Mouse (Mus musculus): ENCODE measurements around the gene Fitm1. TPM values are rescaled to one million over a fixed set of nuclear protein-coding genes. Genes with fewer than 3 reads are reported as not detected.

Fitm1 gene
- total and polyA plus RNA-seq, 2 experiments from 2014 or later, result 0.25 TPM; not detected in 1

- Histone ChIP-seq H3K4me3 (ENCODE audit: low read length) (no peak overlapping the region), H3K36me3 (ENCODE audit: insufficient read depth, low read length) (no peaks in the 10 kb centered on the region), H3K9ac (replicated peaks; ENCODE audit: low read length) (no peak overlapping the region), H3K4me2 (ENCODE audit: low read depth, low read length) (no peak overlapping the region), H3K9me3 (ENCODE audit: low read length) (no peaks in the 10 kb centered on the region), H3K27me3 (ENCODE audit: insufficient read depth, low read length) (no peaks in the 10 kb centered on the region), H3K4me1 (ENCODE audit: insufficient read depth, low read length) (peaks cover 11% of the 10 kb centered on the region), H3K27ac (no peak overlapping the region)
- no peak for ATAC-seq
- WGBS, result 31% methylated on average over 5 of the region's 5 CpGs
- DNase-seq (ENCODE audit: low spot score), result peak; percentile 83
- peak; percentile 87 for TF ChIP-seq CTCF (IDR thresholded peaks at IDR 0.05; ENCODE audit: low read depth)
Measured at GRCm38 (mm10) chr14:55557003-55557402, 18.4 kb upstream of the Fitm1 start.

GRCm38 (mm10) chr14:55557587-55557986 lies 17.8 kb upstream of the Fitm1 start:
- no peak for DNase-seq (ENCODE audit: low spot score)
- no peaks in the 10 kb centered on the region for H3K27me3 ChIP-seq (ENCODE audit: insufficient read depth, low read length)
- ATAC-seq, result no peak
- no peaks in the 10 kb centered on the region for H3K36me3 ChIP-seq (ENCODE audit: insufficient read depth, low read length)
- no peak for TF ChIP-seq CTCF (IDR thresholded peaks at IDR 0.05; ENCODE audit: low read depth)
- H3K4me3 ChIP-seq (ENCODE audit: low read length), result no peak overlapping the region
- H3K9me3 ChIP-seq (ENCODE audit: low read length), result no peaks in the 10 kb centered on the region
- H3K4me2 ChIP-seq (ENCODE audit: low read depth, low read length), result no peak overlapping the region
- no peak overlapping the region for H3K9ac ChIP-seq (replicated peaks; ENCODE audit: low read length)
- WGBS, result 91% methylated on average over 3 of the region's 3 CpGs
- peaks cover 15% of the 10 kb centered on the region for H3K4me1 ChIP-seq (ENCODE audit: insufficient read depth, low read length)
- no peak overlapping the region for H3K27ac ChIP-seq

GRCm38 (mm10) chr14:55558740-55559448 lies 16.5 kb upstream of the Fitm1 start:
- Histone ChIP-seq H3K27ac (peak overlapping the region; percentile 99), H3K9ac (replicated peaks; ENCODE audit: low read length) (peak overlapping the region; percentile 67), H3K27me3 (ENCODE audit: insufficient read depth, low read length) (no peaks in the 10 kb centered on the region), H3K4me3 (ENCODE audit: low read length) (peak overlapping the region; percentile 60), H3K4me2 (ENCODE audit: low read depth, low read length) (peak overlapping the region; percentile 97), H3K4me1 (ENCODE audit: insufficient read depth, low read length) (peaks cover 15% of the 10 kb centered on the region), H3K36me3 (ENCODE audit: insufficient read depth, low read length) (peaks cover 3% of the 10 kb centered on the region), H3K9me3 (ENCODE audit: low read length) (no peaks in the 10 kb centered on the region)
- TF ChIP-seq CTCF (IDR thresholded peaks at IDR 0.05; ENCODE audit: low read depth), result no peak
- ATAC-seq (no peak), DNase-seq (ENCODE audit: low spot score) (no peak)
- 57% methylated on average over 6 of the region's 6 CpGs for WGBS

- H3K9me3 ChIP-seq (ENCODE audit: low read length), result no peaks in the 10 kb centered on the region
- ATAC-seq (peak; percentile 75), DNase-seq (ENCODE audit: low spot score) (peak; percentile 97)
- H3K27me3 ChIP-seq (ENCODE audit: insufficient read depth, low read length), result no peaks in the 10 kb centered on the region
- H3K4me3 ChIP-seq (ENCODE audit: low read length), result peak within 1 kb of the TSS; percentile 60
- peaks cover 12% of the 10 kb centered on the region for H3K36me3 ChIP-seq (ENCODE audit: insufficient read depth, low read length)
- H3K4me2 ChIP-seq (ENCODE audit: low read depth, low read length), result peak within 1 kb of the TSS; percentile 97
- H3K4me1 ChIP-seq (ENCODE audit: insufficient read depth, low read length), result peaks cover 15% of the 10 kb centered on the region
- H3K27ac ChIP-seq, result peak within 1 kb of the TSS; percentile 99
- H3K9ac ChIP-seq (replicated peaks; ENCODE audit: low read length), result peak within 1 kb of the TSS; percentile 67
- 0% methylated on average over 27 of the region's 27 CpGs for WGBS
- peak; percentile 55 for TF ChIP-seq CTCF (IDR thresholded peaks at IDR 0.05; ENCODE audit: low read depth)
Measured at GRCm38 (mm10) chr14:55559799-55560201, 15.6 kb upstream of the Fitm1 start, which contains the start of gene Dcaf11. Gene Dcaf11, plus strand, starts transcription at chr14:55560006.

GRCm38 (mm10) chr14:55560202-55561073 lies 15.0 kb upstream of the Fitm1 start, which contains the start of gene A730061H03Rik:
Gene A730061H03Rik, minus strand, starts transcription at chr14:55560406.
- DNase-seq (ENCODE audit: low spot score), result peak; percentile 99
- Histone ChIP-seq H3K27ac (peak within 1 kb of the TSS; percentile 99), H3K4me1 (ENCODE audit: insufficient read depth, low read length) (peaks cover 15% of the 10 kb centered on the region), H3K4me2 (ENCODE audit: low read depth, low read length) (peak within 1 kb of the TSS; percentile 97), H3K9ac (replicated peaks; ENCODE audit: low read length) (peak within 1 kb of the TSS; percentile 67), H3K36me3 (ENCODE audit: insufficient read depth, low read length) (peaks cover 17% of the 10 kb centered on the region), H3K4me3 (ENCODE audit: low read length) (peak within 1 kb of the TSS; percentile 60), H3K27me3 (ENCODE audit: insufficient read depth, low read length) (no peaks in the 10 kb centered on the region), H3K9me3 (ENCODE audit: low read length) (no peaks in the 10 kb centered on the region)
- peak; percentile 36 for TF ChIP-seq CTCF (IDR thresholded peaks at IDR 0.05; ENCODE audit: low read depth)
- peak; percentile 97 for ATAC-seq
- under 1% methylated on average over 51 of the region's 51 CpGs for WGBS

- peak overlapping the region; percentile 97 for H3K4me2 ChIP-seq (ENCODE audit: low read depth, low read length)
- no peaks in the 10 kb centered on the region for H3K27me3 ChIP-seq (ENCODE audit: insufficient read depth, low read length)
- H3K9me3 ChIP-seq (ENCODE audit: low read length), result no peaks in the 10 kb centered on the region
- H3K4me3 ChIP-seq (ENCODE audit: low read length), result no peak overlapping the region
- peaks cover 31% of the 10 kb centered on the region for H3K36me3 ChIP-seq (ENCODE audit: insufficient read depth, low read length)
- H3K27ac ChIP-seq, result no peak overlapping the region
- peak overlapping the region; percentile 64; the same call in 1 of the 2 replicates for H3K9ac ChIP-seq (replicated peaks; ENCODE audit: low read length)
- H3K4me1 ChIP-seq (ENCODE audit: insufficient read depth, low read length), result peaks cover 15% of the 10 kb centered on the region
- DNase-seq (ENCODE audit: low spot score), result no peak
- WGBS, result 88% methylated on average over 10 of the region's 10 CpGs
- no peak for ATAC-seq
- no peak for TF ChIP-seq CTCF (IDR thresholded peaks at IDR 0.05; ENCODE audit: low read depth)
Measured at GRCm38 (mm10) chr14:55561860-55562259, 13.6 kb upstream of the Fitm1 start.

Data from hindbrain, postnatal 0 days (tissue).